Mouse (Mus musculus) left cerebral cortex, adult 2 months (tissue): ENCODE measurements around the gene Neb. TPM values are rescaled to one million over a fixed set of nuclear protein-coding genes. Genes with fewer than 3 reads are reported as not detected.

Experiments used
- DNase-seq, 2 experiments: peaks; one replicate each; pipeline ENCODE4 v3.0.0; 2021 to 2022; ENCODE audit warnings: low spot score in 2 of 2, mixed read lengths in 1 of 2; ENCODE audit errors: extremely low spot score in 1 of 2
- H3K27ac ChIP-seq: fragments of 200-600 bp; 2 replicates; pipeline ENCODE4 v1.8.1; 2022
- H3K4me3 ChIP-seq: fragments of 200-600 bp; 2 replicates; pipeline ENCODE4 v1.8.1; 2022
- CTCF ChIP-seq: fragments of 200-600 bp; IDR thresholded peaks from 2 replicates; pipeline ENCODE4 v1.8.1; 2022; ENCODE audit warnings: antibody characterized with exemption, mild to moderate bottlenecking, moderate library complexity
- intact Hi-C: fragments of 180-260 bp; cut with DNase I; formaldehyde crosslinking; loops from one replicate; pipeline ENCODE4 v1.15.1; 2025
- total RNA-seq, 2 experiments: library from RNA; stranded (reverse); gene quantifications; 2 replicates each; pipeline ENCODE4 v1.2.3; 2021

Neb gene
- total RNA-seq, 2 experiments from 2014 or later = 1.2 to 1.5 TPM

DNA sequence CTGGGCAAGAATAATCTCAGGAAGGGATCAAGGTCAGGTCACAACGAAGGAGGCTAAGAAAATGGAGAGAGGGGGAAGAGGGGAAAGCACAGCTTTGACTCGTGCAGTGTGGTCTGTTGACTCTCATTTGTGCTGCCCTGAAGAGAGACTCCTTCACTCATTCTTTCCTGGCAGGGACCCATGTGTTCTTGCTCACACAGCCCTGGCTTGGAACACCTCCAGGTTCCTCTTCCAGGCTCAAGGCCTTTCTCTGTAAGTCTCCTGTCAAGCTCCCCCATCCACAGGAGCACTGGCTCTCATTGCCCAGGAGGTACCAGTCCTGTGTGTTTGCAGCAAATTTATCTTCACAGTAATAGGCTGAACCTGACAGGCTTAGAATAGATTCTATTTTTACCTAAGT is 7.2 kb downstream of the Neb start:
- Histone ChIP-seq H3K27ac (no peak overlapping the region), H3K4me3 (no peak overlapping the region)
- DNase-seq = no peak
- intact Hi-C loops = no loop called here
- TF ChIP-seq CTCF = no peak

DNA sequence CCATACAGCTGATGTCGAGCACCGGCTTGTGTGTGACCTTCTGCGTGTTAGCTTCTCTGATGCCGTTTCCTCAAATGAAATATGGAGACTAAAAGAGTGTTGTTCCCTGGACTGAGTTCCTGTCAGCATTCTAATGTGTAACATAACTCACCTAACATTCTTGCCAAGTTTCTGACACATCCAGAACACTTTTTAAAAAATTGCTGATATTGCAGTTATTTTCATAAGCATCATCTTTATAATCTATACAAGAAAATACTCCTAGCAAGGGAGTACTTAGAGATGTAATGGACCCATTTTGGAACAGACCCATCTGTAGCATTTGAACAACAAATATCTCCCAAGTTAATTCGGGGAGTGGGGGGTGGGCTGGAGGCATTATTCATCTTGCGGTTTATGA is 8.7 kb downstream of the Neb start:
- intact Hi-C loops = no loop called here
- Histone ChIP-seq H3K27ac (no peak overlapping the region), H3K4me3 (no peak overlapping the region)
- TF ChIP-seq CTCF = no peak
- no peak for DNase-seq

DNA sequence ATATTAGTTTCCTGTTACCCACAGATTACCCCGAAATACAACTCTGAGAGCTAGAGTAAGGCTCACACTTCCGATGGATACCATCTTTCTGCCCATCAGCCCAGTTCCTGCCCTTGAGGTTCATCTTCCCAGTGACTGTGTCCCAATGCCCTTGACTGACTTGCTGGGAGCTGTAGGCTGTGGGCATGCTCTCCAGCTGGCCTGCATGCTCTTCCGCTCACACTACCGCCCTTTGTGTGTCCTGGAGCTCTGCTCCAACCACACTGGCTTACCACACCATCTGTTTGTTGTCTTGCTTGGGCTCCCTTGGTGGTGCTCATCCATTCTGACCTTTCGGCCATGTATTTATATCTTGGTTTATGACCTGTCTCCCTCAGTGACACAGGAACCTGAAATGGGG is 10.6 kb downstream of the Neb start:
- H3K4me3 ChIP-seq = no peak overlapping the region
- intact Hi-C loops = no loop called here

DNA sequence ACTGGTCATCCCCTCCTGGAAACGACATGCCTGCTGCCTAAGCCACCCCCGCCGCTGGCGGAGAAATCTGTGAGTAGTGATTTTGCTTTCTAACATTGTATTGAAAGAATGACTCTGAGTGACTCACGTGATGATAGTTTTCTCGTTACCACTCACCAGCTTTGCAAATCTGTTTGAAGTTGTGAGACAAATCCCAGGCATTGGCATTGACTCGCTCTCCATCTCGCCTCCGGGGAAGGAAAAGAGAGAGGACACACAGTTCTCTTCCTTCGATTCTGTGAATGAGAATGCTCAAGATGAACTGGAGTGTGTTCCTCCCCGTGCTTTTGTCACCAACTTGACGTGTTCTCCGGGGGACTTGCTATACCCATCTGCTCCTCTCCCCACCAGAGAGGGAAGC is 11.0 kb downstream of the Neb start:
- no peak for DNase-seq
- no peak for TF ChIP-seq CTCF
- Histone ChIP-seq H3K4me3 (no peak overlapping the region), H3K27ac (no peak overlapping the region)
- intact Hi-C loops = no loop called here

More for the DNA sequence above, 10.6 kb downstream of the Neb start:
- no peak overlapping the region for H3K27ac ChIP-seq
- no peak for TF ChIP-seq CTCF
- no peak for DNase-seq

DNA sequence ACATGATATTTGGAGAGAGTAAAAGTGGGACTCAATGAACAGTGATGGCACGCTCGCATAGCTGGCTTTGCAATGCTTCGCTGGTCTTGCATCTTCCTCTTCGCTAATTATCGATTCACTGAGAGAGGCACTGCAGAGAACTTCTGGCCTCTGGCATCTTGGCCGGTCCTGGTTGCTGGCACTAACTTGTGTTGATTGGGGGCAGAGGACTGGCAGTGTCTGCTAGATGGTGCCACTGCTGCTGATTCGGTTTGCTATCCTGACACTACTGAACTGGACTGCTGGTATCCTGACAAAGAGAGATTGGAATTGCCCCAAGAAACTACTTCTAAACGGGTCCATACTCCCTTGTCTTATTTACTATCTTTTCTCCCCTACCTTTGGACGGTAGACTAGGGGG is 17.2 kb downstream of the Neb start:
- no peak for TF ChIP-seq CTCF
- H3K4me3 ChIP-seq = no peak overlapping the region
- H3K27ac ChIP-seq = no peak overlapping the region
- intact Hi-C loops = no loop called here
- DNase-seq = no peak

DNA sequence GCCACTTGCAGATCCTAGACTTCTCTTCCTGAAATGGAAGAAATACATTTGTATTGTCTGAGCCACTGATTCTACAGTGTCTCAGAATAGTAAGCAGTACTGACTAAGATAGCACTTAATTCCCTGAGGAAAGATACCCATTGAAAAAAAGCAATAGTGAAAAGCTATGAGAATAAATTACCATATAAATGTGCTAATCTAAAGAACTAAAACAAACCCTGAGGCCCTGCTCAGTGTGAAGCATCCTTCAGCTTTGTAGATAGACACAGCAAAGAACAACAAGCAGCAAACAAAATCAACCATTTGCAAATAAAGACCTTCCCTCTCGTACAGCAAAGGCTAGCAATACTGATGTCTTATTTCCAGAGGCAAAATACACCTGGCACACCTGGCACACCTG is 18.6 kb downstream of the Neb start:
- H3K4me3 ChIP-seq = no peak overlapping the region
- TF ChIP-seq CTCF = no peak
- DNase-seq = no peak
- no peak overlapping the region for H3K27ac ChIP-seq
- intact Hi-C loops = no loop called here

DNA sequence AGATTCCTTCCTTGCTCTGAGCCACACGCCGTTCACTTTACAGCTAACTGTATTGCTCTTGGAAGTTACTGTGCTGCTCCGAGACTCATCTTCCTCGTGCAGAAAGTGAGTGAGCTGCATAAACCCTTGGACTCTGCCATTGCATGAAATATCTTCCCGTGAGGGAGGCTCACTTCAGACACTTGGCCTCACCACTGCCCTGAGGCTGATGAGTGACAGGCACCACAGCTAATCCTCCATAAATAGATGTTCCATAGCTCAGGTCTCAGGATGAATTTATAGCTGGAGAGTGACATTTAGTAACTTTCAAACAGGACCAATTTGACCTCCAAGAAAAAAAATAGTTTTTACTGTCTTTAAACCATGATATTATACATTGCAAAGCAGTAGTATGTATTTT is 20.1 kb downstream of the Neb start:
- no peak for TF ChIP-seq CTCF
- no peak overlapping the region for H3K27ac ChIP-seq
- no peak for DNase-seq
- H3K4me3 ChIP-seq = no peak overlapping the region
- intact Hi-C loops = no loop called here

DNA sequence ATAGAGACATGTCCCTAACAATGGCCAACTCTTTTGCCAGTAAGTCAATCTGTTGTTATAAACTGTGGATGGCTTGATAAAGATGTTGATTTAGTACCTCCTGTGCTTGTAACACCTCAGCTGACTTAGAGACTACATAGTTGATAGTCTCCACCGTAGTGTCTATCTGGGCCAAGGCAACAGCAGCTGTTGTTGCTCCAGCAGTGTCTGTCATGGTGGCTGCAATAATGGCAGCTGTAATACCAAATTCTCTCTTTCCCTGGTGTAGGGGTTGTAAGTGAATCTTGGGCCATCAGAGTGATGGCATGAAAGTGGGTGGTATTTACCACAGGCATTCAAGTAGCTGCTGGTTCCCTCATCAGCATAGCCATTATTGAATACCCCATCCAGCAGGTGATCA is 27.2 kb downstream of the Neb start:
- DNase-seq = no peak
- Histone ChIP-seq H3K27ac (no peak overlapping the region), H3K4me3 (no peak overlapping the region)
- intact Hi-C loops = no loop called here
- no peak for TF ChIP-seq CTCF

DNA sequence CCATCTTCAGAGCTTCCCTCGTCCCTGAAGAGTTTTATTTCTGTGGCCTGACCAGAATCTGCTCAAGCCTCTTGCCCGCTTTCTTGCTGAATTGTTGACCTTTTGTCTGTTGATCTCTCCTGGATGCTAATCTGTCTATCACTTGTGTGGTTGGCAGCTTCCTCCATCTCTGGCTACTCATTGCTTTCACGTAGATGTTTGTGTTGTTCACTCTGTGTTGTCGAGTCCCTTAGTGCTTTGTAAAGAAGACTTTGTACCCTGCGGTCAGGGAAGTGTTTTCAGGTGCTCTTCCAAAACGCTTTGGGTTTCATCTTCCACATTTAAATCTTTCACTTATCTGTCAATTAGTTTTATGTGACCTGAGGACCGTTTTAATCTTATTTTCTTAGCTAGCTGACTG is 37.3 kb downstream of the Neb start:
- intact Hi-C loops = no loop called here
- no peak for TF ChIP-seq CTCF
- H3K27ac ChIP-seq = no peak overlapping the region
- no peak for DNase-seq
- H3K4me3 ChIP-seq = no peak overlapping the region

DNA sequence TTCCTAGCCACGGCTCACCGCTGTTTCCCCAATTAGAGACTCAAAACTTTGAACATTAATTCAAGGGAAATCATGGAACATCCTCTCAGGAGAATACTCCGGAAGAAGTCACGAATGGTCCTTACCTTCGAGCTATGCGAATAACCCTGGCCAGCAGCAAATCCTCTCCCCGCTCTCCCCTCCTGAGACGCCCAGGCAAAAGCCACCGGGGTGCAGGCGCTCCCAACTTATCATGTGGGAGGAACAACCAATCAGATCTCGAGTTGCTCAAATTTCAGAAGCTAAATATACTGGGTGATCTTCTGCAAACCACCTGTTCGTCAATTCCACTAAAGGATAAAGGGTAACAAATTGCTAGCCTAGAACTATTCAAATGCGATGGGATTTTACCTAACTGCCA is 42.7 kb downstream of the Neb start:
- DNase-seq = no peak
- no peak overlapping the region for H3K4me3 ChIP-seq
- TF ChIP-seq CTCF = no peak
- intact Hi-C loops = no loop called here
- H3K27ac ChIP-seq = no peak overlapping the region

DNA sequence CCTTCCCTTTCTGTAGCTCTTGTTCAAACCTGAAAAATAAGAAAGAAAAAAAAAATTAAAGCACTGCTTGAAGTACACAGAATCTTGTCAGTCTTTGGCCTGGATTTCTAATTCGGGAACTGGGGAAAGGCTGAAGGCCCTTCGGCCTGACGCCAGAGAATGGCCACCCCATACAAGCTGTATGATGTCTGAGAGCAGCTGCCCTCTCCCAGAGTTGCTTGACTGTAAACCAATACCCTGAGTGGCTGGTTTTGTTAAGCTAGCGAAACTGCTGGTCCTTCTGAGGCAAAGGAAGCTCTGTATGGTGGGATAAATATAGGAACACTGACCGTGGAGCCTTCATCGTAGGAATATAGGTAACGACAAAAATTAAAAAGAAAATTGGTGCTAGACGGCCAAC is 43.2 kb downstream of the Neb start:
- Histone ChIP-seq H3K4me3 (no peak overlapping the region), H3K27ac (no peak overlapping the region)
- no peak for DNase-seq
- intact Hi-C loops = no loop called here
- no peak for TF ChIP-seq CTCF

DNA sequence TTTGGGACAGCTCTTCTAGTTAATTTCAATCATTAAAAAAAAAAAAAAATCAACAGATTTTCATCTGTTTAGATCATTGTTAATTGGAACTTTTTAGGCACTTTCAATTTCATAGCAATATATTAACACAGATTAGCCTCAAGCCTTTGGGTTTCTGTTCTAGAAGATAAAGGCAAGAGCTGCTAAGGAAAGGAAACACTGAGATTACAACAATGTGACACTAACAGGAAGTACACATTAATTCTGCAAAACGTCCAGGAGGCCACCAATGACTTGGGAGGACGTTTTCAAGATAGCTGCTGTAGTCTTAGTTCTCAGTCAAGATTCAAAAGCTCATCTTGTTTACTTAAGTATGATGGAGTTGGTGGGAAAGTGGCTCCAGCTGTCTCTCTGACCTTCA is 44.7 kb downstream of the Neb start:
- no peak overlapping the region for H3K4me3 ChIP-seq
- intact Hi-C loops = no loop called here
- DNase-seq = no peak
- H3K27ac ChIP-seq = no peak overlapping the region
- TF ChIP-seq CTCF = no peak

DNA sequence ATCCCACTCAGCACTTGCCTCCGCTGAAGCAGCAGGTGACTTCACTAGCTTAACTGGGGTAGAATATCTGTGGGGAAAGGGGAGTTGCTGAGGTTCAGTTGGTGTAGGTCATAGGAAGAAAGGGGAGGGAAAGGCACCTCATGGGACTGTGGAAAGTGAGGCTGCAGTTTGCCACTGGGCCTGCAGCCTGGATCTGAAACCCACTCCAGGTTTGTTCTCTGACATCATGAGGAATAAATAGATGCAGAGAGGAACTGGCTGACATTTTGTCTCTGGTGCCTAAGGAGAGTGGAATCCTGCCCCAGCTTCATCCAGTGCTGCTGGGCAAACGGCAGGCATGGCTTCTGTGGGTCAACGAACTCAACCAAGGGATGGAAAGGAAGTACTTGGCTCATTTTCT is 46.5 kb downstream of the Neb start:
- no peak overlapping the region for H3K4me3 ChIP-seq
- no peak for DNase-seq
- TF ChIP-seq CTCF = no peak
- no peak overlapping the region for H3K27ac ChIP-seq
- intact Hi-C loops = no loop called here

DNA sequence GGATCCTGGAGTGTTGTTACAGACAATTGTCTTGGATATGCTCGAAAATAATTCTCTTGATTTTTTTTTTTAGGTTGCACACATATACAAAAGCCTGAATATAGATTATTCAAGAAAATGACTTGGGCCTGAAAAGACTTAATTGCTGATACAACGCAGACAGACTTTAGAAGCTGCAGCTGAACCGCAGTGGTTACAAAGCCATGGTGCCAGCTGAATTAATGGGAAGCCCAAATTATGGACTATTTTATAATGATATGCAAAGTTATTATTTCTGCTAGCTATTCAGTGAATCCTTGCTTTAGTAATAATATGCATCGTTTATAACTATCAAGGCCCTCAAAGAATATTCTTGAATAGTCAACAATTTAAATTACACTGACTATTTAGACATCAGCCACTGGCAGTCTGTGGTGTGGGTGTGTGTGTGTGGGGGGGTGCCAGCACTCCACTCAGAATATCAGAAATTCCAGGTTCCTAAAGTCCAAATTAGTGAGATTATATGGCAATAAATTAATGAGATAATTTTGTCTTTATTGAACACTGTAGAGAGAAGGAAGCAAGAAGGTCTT is 50.9 kb downstream of the Neb start:
- TF ChIP-seq CTCF = no peak
- intact Hi-C loops = no loop called here
- Histone ChIP-seq H3K4me3 (no peak overlapping the region), H3K27ac (no peak overlapping the region)
- DNase-seq = no peak
